Mouse (Mus musculus) thymus, postnatal 10 days (tissue): ENCODE data around the gene Rnase13.
"Not testable (repeated sequence)": the region's sequence is repeated elsewhere in the genome, so short reads cannot be mapped to it uniquely, and the experiment has no call there.

Experiments used
- DNase-seq, 2 experiments: peaks; one replicate each; pipeline ENCODE4 v3.0.0; 2021; ENCODE audit warnings: low spot score in 2 of 2

Gene Rnase13

GRCm38 (mm10) chr14:51922571-51922865 is at the start of gene Rnase13:
Gene Rnase13, minus strand, starts transcription at chr14:51922773.
- DNase-seq: no peak

GRCm38 (mm10) chr14:51967400-51967799 is 44.8 kb upstream of the Rnase13 start:
- no peak for DNase-seq

- DNase-seq: no peak
These were observed 37.7 kb upstream of the Rnase13 start for GRCm38 (mm10) chr14:51960316-51960715.

GRCm38 (mm10) chr14:51943336-51943735 is 20.8 kb upstream of the Rnase13 start:
- no peak for DNase-seq

- DNase-seq: no peak
These were observed 19.7 kb upstream of the Rnase13 start for GRCm38 (mm10) chr14:51942236-51942635.

- no peak for DNase-seq
These were observed 19.0 kb upstream of the Rnase13 start for GRCm38 (mm10) chr14:51941577-51941976.

GRCm38 (mm10) chr14:51940944-51941560 is 18.5 kb upstream of the Rnase13 start:
- DNase-seq: no peak

GRCm38 (mm10) chr14:51939005-51939404 is 16.4 kb upstream of the Rnase13 start:
- no peak for DNase-seq

- no peak for DNase-seq
These were observed 9.8 kb upstream of the Rnase13 start for GRCm38 (mm10) chr14:51932092-51933020.

GRCm38 (mm10) chr14:51930824-51931223 is 8.3 kb upstream of the Rnase13 start:
- DNase-seq: peak in 1 of 2 experiments; percentile 53

GRCm38 (mm10) chr14:51929968-51930367 is 7.4 kb upstream of the Rnase13 start:
- DNase-seq: no peak

GRCm38 (mm10) chr14:51929309-51929943 is 6.9 kb upstream of the Rnase13 start:
- no peak for DNase-seq

GRCm38 (mm10) chr14:51926930-51927329 is 4.4 kb upstream of the Rnase13 start:
- not testable (repeated sequence) for DNase-seq

- DNase-seq: no peak
These were observed 919 bp upstream of the Rnase13 start for GRCm38 (mm10) chr14:51923492-51923891.

GRCm38 (mm10) chr14:51922910-51923309 is 337 bp upstream of the Rnase13 start:
- no peak for DNase-seq

GRCm38 (mm10) chr14:51921759-51922570 is 608 bp downstream of the Rnase13 start:
- no peak for DNase-seq

GRCm38 (mm10) chr14:51918966-51919365 is 3.6 kb downstream of the Rnase13 start:
- no peak for DNase-seq

GRCm38 (mm10) chr14:51918125-51918524 is 4.4 kb downstream of the Rnase13 start, which contains the start of gene Tppp2:
Gene Tppp2, plus strand, starts transcription at chr14:51918425.
- DNase-seq: no peak

GRCm38 (mm10) chr14:51916539-51916938 is 6.0 kb downstream of the Rnase13 start:
- no peak for DNase-seq

- DNase-seq: no peak
These were observed 7.5 kb downstream of the Rnase13 start for GRCm38 (mm10) chr14:51915030-51915429.

- DNase-seq: peak; percentile 50 to 52
These were observed 8.4 kb downstream of the Rnase13 start, which contains the start of gene Ndrg2 for GRCm38 (mm10) chr14:51913960-51914762. Gene Ndrg2, minus strand, starts transcription at chr14:51914158.
